Mouse (Mus musculus): Measurements from ENCODE around the gene Nup93.
"Not testable (repeated sequence)": the region's sequence is repeated elsewhere in the genome, so short reads cannot be mapped to it uniquely, and the experiment has no call there.

Gene Nup93

DNA sequence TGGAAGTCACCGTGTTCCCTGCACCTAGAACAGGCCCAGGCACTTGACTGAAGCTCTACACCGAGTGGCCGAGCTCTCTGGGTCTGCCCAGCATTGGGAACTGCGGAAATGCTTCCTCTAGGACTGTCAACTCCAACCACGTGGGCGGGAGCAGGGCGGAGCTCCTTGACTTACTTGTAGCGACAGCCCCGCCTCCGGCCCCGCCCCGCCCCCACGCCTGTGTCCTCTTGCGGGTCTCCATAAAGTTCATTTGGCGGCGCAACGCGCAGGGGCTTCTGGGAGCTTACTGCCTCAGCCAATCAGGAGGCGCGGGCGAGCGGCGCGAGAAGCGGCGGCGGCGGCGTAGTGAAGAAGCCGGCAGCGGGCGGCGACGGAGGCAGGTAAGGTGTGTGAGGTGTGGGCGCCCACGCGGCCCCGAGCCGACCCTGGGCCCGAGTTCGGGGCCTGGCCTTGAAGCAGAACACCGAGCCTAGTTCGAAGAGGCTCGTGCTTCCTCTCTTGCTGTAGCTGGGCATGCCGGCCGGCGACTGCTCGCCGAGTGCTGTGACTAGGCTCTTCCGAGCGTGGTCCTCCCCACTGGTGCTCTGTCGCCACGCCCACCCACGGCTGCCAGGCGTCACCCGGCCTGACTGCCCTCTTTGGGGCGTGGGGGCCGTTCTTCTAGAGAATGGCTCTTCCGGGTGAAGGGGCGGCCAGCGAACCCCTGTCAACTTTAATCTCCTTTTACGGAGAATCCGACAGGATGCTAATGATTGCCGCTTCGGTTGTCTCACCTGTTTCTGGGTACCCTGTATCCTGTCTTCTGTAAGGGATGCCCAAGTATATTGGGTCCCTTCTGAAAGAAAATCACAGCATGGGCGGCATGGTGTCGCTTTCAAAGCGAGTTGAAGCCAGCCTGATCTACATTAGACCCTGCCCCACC is at the start of gene Nup93:
Gene Nup93 (plus strand): TSS at position 313 of the 922 bp plus-strand sequence.
- peak; percentile 99 for DNase-seq (ENCODE audit: low spot score)

GRCm38 (mm10) chr8:94165772-94166171 is 48.6 kb upstream of the Nup93 start:
- not testable (repeated sequence) for DNase-seq (ENCODE audit: low spot score)

DNA sequence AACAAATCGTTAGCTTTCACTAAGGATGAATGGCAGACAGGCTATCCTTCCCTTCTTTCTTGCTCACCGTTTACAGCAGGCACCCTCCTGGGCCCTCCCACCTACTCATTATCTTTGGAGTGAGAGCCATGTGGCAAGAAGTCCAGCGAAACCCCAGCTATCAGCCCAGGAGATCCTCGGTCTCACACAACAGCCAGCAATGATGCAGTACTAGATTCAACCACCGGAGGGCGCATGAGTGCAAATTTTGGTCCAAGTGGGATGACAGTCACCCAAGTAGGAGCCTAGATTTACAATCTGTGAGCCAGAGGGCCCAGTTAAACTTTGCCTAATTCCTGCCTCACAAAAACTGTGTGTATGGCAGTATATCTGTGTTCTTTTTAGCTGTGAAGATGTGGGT is 47.1 kb upstream of the Nup93 start:
- peak; percentile 95 for DNase-seq (ENCODE audit: low spot score)

GRCm38 (mm10) chr8:94169547-94169946 is 44.8 kb upstream of the Nup93 start:
- DNase-seq (ENCODE audit: low spot score), result no peak

DNA sequence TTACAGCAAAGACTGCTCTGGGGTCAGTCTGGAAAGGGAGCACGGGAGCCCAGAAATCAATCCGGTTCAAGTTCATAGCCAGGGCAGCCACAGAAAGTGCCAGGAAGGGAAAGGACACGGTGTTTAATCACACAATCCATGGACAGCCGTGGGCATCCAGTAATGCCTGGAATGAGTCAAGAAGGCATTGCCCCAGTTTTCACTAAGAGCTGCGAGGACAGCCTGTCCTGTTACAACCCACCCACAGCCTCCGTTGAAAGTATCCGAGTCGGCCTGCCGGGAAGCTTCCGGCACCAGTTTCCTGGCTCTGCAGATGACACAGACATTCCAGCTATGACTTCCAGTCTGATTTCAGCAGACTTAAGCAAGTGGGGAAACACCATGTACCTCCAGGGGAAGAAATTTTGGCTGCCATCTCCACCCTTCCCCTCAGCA is 43.0 kb upstream of the Nup93 start:
- DNase-seq (ENCODE audit: low spot score), result no peak

DNA sequence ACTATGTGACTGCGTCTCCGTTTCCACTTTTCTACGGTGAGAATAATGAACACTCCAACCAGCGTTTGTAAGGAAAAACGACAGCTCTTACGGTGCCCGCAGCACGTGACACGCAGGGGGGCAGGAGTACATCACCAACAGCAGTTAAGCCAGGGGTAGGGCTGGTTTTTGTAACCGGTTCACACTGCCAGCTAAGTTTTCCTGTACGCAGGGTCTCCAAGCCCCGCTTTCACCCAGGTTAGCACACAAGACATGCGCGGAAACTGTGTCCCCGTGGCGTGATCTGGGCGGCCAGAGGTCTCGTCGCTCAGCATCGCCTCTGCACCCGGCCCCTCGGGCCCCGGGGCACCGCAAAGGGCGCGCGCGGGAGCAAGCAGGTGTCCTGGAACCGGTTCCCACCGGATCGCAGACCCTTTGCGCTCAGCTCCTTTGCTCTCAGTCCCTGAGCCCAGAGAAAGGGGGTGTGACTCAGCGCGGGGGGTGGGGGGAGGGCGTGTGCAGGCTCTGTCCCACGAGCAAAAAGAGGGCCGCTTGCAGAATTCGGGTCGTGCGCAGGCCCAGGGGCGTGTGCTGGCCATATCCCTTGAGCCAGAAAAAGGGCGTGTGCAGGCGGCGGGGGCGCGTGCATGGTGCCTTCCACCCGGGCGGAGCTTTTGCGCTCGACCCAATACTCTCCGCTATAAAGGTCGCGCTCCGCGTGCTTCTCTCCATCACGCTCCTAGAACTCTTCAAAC is 42.1 kb upstream of the Nup93 start, which contains the start of gene Mt2:
Gene Mt2 (plus strand): TSS at position 590 of the 734 bp plus-strand sequence.
- peak; percentile 51 for DNase-seq (ENCODE audit: low spot score)

DNA sequence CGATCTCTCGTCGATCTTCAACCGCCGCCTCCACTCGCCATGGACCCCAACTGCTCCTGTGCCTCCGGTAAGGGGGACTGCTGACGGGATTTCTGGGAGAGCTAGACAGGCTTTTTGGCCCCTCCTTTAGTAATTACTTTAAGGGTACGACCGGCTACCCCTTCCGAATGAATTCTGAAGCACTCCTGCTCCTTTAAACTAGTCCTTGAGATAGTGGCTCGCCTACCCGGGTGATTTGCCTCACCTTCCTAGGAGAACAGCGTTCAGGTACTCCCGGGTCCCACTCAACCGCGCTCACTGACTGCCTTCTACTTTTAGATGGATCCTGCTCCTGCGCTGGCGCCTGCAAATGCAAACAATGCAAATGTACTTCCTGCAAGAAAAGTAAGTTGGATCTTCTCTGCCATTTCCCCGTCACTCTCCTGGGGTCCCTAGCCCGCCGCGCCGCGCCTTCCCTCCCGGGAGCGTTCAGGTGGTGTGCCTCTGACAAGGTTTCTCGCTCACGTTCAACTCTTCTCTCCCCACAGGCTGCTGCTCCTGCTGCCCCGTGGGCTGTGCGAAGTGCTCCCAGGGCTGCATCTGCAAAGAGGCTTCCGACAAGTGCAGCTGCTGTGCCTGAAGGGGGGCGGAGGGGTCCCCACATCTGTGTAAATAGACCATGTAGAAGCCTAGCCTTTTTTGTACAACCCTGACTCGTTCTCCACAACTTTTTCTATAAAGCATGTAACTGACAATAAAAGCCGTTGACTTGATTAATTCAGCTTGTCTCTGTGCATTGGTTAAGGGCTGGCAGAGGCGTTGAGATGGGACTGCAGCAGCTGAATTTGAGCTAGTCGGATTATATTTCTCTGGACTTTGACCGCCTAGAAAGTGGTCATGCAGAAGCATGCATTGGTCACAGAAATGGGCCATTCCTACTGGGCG is 41.3 kb upstream of the Nup93 start:
- DNase-seq (ENCODE audit: low spot score), result peak; percentile 64

DNA sequence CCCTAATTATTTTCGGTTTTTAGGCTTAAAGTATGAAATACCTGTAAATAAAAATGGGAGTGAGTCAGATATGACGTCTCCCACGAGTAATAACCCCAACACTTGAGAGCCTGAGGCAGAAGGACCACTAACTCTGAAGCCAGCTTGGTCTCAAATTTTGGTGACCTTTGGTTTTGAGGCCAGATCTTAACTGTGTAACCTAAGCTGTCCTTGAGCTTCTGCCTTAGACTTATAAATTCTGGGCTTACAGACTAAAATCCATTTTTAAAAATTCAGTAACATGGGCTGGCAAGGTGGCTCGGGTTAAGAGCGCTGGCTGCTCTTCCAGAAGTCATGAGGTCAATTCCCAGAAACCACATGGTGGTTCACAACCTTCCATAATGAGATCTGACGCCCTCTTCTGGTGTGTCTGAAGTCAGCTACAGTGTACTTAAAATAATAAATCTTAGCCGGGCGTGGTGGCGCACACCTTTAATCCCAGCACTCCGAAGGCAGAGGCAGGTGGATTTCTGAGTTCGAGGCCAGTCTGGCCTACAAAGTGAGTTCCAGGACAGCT is 40.4 kb upstream of the Nup93 start:
- DNase-seq (ENCODE audit: low spot score), result no peak

DNA sequence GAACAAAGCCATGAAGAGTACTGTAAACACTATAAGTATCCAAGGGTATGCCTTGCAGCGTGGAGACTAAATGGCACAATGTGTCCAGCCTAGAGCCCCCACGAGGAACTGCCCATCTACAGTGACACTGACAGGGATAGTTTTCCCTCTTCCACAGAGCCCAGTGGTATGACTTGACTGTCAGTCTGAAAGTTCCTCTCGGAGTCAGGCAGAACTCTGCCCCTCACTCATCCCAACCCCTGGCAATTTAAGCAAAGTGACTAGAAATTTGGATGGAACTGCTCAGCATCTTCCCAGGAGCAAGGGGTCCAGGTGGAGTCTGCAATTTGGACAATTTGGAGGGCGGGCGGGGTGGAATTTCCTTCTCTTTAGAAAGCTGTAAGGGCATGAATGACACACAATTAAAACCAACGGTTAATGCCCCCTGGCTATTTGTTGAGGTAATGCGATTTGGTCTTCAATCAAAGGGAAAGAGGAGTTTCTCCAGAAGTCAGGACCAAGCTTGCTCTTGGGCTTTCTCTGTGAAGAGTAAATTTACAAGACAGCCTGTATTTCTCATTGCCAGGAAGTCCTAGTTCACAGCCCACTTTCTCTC is 39.6 kb upstream of the Nup93 start:
- DNase-seq (ENCODE audit: low spot score), result no peak

DNA sequence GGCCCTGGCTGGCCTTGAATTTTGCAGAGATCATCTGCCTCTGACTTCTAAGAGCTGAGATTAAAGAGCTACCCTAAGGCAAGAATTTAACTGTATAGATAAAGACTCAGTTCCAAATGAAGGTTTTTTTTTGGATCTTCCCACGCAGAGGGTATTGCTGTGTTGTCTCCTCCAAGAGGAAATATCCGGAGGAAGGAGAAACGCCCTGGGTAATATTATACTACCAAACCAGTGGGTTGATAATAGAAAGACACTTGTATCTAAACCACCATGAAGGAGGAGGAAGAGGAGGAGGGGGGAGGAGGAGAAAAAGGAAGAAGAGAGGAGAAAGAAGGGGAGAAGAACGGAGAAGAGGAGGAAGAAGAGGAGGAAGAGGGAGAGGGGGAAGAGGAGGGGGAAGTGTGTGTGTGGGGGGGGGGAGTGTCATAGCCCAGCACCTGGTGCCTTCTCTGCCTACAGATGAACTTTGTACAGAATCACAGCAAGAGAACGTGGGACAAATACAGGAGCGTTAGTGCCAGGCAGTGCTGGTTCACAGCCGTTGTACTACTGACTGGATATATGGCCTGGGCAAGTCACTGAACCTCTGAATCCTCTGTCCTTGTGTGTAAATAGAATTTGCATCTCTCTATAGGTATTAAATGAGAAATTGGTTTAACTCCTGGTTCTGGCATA is 36.5 kb upstream of the Nup93 start:
- DNase-seq (ENCODE audit: low spot score), result no peak

DNA sequence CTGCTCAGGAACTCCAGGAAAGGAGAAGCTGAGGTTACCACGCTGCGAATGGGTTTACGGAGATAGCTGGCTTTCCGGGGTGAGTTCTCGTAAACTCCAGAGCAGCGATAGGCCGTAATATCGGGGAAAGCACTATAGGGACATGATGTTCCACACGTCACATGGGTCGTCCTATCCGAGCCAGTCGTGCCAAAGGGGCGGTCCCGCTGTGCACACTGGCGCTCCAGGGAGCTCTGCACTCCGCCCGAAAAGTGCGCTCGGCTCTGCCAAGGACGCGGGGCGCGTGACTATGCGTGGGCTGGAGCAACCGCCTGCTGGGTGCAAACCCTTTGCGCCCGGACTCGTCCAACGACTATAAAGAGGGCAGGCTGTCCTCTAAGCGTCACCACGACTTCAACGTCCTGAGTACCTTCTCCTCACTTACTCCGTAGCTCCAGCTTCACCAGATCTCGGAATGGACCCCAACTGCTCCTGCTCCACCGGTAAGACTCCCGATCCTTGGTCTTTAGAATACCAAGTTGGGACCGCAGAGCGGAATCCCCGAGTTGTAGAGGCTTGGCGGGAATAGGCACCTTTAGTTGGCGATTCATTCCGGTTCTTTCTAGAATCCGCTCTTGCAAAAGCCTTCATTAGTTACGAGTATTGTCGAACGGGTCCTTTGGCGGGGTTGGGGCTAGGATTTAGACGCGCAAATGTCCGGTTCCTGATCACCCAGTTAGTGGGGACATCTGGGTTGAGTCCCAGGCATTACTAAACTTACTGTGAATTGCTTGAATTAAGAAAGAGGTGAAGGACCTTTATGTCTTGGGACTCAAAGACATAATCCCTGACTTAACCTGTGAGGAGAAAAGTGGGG is 35.3 kb upstream of the Nup93 start, which contains the start of gene Mt1:
Gene Mt1 (plus strand): TSS at position 226 of the 856 bp plus-strand sequence.
- peak; percentile 81 for DNase-seq (ENCODE audit: low spot score)

DNA sequence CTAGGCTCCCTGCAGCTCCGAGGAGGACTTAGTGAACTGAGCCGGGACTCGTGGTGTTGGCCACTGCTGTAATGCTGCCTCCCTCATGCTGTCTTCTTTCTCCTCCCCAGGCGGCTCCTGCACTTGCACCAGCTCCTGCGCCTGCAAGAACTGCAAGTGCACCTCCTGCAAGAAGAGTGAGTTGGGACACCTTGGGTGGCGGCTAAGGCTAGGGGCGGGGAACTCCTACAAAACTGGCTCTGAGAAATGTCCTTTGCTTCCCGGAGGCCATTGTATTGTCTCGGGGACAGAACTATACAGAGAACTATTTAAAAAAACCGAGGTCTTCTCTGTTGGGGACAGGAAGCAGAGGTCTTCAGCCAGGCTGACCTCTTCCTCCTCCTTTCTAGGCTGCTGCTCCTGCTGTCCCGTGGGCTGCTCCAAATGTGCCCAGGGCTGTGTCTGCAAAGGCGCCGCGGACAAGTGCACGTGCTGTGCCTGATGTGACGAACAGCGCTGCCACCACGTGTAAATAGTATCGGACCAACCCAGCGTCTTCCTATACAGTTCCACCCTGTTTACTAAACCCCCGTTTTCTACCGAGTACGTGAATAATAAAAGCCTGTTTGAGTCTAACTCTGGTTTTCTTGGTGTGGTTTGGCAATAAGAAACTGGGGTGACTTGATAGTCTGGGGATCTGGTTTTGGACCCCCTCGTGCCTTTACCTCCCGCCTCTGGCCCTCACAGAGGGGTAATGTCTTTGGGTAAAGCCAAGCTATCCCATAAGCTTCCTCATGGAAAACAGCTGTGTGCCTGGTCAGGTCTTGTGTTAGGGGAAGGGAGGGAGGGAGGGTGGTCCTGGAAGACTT is 34.4 kb upstream of the Nup93 start:
- peak; percentile 50 for DNase-seq (ENCODE audit: low spot score)

DNA sequence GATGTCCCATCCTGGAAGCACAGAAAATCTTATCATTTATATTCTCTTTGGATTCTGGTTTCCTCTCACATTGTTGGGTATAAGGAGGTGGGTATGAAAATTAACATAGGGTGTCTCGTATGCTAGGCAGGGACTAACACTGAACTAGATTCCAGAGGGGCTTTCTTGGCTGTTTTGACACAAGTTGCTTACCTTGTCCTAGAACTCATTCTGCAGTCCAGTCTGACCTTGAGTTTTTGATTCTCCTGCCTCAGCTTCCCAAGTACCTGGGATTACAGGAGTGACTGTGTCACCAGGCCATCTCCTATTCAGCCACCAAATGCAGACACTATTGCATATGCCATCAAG is 33.8 kb upstream of the Nup93 start:
- DNase-seq (ENCODE audit: low spot score), result no peak

DNA sequence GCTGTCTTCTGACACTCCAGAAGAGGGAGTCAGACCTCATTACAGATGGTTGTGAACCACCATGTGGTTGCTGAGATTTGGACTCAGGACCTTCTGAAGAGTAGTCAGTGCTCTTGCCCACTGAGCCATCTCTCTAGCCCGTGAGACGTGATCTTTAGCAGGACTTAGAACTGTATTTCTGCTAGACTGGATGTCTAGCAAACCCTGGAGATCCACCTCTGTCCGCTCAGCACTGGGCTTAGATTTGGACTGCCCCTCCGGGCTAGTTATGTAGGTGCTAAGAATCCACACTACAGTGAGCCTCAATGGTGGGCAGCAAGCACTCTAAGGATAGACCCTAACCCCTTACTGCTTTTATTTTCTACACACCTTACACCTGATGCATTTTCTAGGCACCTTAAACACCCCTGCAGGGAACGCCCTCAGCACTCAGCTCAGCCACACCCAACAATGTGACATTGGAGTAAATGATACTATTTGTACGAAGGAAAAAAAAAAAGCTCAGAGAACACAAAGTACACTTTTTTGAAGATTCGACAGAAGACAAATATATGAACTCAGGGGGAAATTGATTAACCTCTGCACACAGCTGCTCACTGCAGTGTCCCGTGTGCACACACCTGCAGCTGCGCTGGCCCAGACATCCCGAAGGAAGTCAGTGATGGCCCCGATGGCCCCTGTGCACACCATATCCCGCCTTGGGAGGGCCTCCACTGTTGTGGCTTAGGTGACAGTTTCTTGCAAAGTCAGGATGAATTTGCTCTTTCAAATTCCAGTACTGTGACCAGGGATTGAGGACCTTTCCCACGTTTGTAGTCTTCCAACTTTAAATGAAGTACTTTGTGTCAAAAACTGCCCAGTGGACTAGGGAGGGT is 32.1 kb upstream of the Nup93 start:
- DNase-seq (ENCODE audit: low spot score), result no peak

- peak; percentile 80 for DNase-seq (ENCODE audit: low spot score)
Measured at GRCm38 (mm10) chr8:94183117-94183516, 31.2 kb upstream of the Nup93 start.

GRCm38 (mm10) chr8:94184357-94184843 is 30.0 kb upstream of the Nup93 start:
- DNase-seq (ENCODE audit: low spot score), result peak; percentile 7

DNA sequence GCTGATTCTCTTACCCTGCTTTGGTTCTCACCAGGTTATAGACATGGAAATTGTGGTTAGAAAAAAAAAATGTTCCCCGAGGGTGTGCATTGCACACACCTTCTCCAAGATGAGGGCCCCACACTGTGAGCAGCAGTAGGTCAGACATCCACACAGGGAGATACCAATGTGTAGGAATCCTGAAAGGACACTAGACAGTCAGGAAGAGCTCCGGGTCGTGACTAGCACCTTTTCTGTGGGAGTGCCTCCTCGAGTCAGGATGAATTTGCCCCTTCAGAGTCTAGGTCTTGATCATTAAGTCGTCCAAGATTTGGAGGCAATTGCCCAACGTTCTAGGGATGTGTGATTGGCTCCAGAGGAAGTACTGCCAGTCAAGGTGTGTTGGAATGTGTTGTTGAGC is 28.6 kb upstream of the Nup93 start:
- DNase-seq (ENCODE audit: low spot score), result no peak
